Mouse (Mus musculus): ENCODE measurements around the gene Hist1h2bc. TPM values are rescaled to one million over a fixed set of nuclear protein-coding genes. Genes with fewer than 3 reads are reported as not detected.
A peak's percentile ranks its signal among the peaks of the same experiment; 100 is the strongest.

Gene Hist1h2bc
- polyA plus RNA-seq, 1 experiment from 2014 or later: 27.2 TPM

- no peak for ATAC-seq
- no peak overlapping the region; the same call in 1 of the 2 replicates for H3K27ac ChIP-seq (ENCODE audit: low read length)
- H3K4me2 ChIP-seq (ENCODE audit: low read length): peak overlapping the region; percentile 88
- H3K36me3 ChIP-seq (ENCODE audit: control insufficient read depth, insufficient read depth): no peaks in the 10 kb centered on the region
- peak overlapping the region; percentile 60 for H3K4me3 ChIP-seq (replicated peaks; ENCODE audit: low read length)
- H3K4me1 ChIP-seq (replicated peaks; ENCODE audit: control insufficient read depth, insufficient read depth, low read length): peaks cover 19% of the 10 kb centered on the region
- no peaks in the 10 kb centered on the region for H3K27me3 ChIP-seq (replicated peaks; ENCODE audit: control insufficient read depth, insufficient read depth, low read length)
- H3K9me3 ChIP-seq (ENCODE audit: control insufficient read depth, low read length): no peaks in the 10 kb centered on the region
- 26% methylated on average over 4 of the region's 4 CpGs for WGBS
- H3K9ac ChIP-seq (replicated peaks; ENCODE audit: low read depth, low read length): peak overlapping the region; percentile 70
These were observed 2.0 kb downstream of the Hist1h2bc start for GRCm38 (mm10) chr13:23685966-23686365.

GRCm38 (mm10) chr13:23687181-23687580, 3.2 kb downstream of the Hist1h2bc start:
- Histone ChIP-seq H3K36me3 (ENCODE audit: control insufficient read depth, insufficient read depth) (no peaks in the 10 kb centered on the region), H3K4me1 (replicated peaks; ENCODE audit: control insufficient read depth, insufficient read depth, low read length) (peaks cover 19% of the 10 kb centered on the region), H3K27me3 (replicated peaks; ENCODE audit: control insufficient read depth, insufficient read depth, low read length) (no peaks in the 10 kb centered on the region), H3K27ac (ENCODE audit: low read length) (no peak overlapping the region), H3K4me3 (replicated peaks; ENCODE audit: low read length) (no peak overlapping the region), H3K9me3 (ENCODE audit: control insufficient read depth, low read length) (no peaks in the 10 kb centered on the region), H3K9ac (replicated peaks; ENCODE audit: low read depth, low read length) (no peak overlapping the region), H3K4me2 (ENCODE audit: low read length) (no peak overlapping the region)
- ATAC-seq: no peak
- 72% methylated on average over 4 of the region's 4 CpGs for WGBS

- H3K4me3 ChIP-seq (replicated peaks; ENCODE audit: low read length): no peak overlapping the region
- WGBS: 92% methylated on average over 7 of the region's 7 CpGs
- no peak overlapping the region for H3K27ac ChIP-seq (ENCODE audit: low read length)
- H3K4me1 ChIP-seq (replicated peaks; ENCODE audit: control insufficient read depth, insufficient read depth, low read length): peaks cover 13% of the 10 kb centered on the region
- no peaks in the 10 kb centered on the region for H3K27me3 ChIP-seq (replicated peaks; ENCODE audit: control insufficient read depth, insufficient read depth, low read length)
- no peak overlapping the region for H3K4me2 ChIP-seq (ENCODE audit: low read length)
- H3K36me3 ChIP-seq (ENCODE audit: control insufficient read depth, insufficient read depth): no peaks in the 10 kb centered on the region
- H3K9me3 ChIP-seq (ENCODE audit: control insufficient read depth, low read length): no peaks in the 10 kb centered on the region
- no peak overlapping the region for H3K9ac ChIP-seq (replicated peaks; ENCODE audit: low read depth, low read length)
- no peak for ATAC-seq
These were observed 3.9 kb downstream of the Hist1h2bc start for GRCm38 (mm10) chr13:23687907-23688306.

- Histone ChIP-seq H3K4me3 (replicated peaks; ENCODE audit: low read length) (no peak overlapping the region), H3K27ac (ENCODE audit: low read length) (no peak overlapping the region), H3K4me2 (ENCODE audit: low read length) (no peak overlapping the region), H3K27me3 (replicated peaks; ENCODE audit: control insufficient read depth, insufficient read depth, low read length) (no peaks in the 10 kb centered on the region), H3K4me1 (replicated peaks; ENCODE audit: control insufficient read depth, insufficient read depth, low read length) (peaks cover 10% of the 10 kb centered on the region), H3K36me3 (ENCODE audit: control insufficient read depth, insufficient read depth) (no peaks in the 10 kb centered on the region), H3K9me3 (ENCODE audit: control insufficient read depth, low read length) (no peaks in the 10 kb centered on the region), H3K9ac (replicated peaks; ENCODE audit: low read depth, low read length) (no peak overlapping the region)
- no peak for ATAC-seq
- 91% methylated on average over 2 of the region's 2 CpGs for WGBS
These were observed 5.0 kb downstream of the Hist1h2bc start for GRCm38 (mm10) chr13:23688956-23689355.

- no peak overlapping the region for H3K9ac ChIP-seq (replicated peaks; ENCODE audit: low read depth, low read length)
- no peak for ATAC-seq
- H3K36me3 ChIP-seq (ENCODE audit: control insufficient read depth, insufficient read depth): no peaks in the 10 kb centered on the region
- H3K4me1 ChIP-seq (replicated peaks; ENCODE audit: control insufficient read depth, insufficient read depth, low read length): peaks cover 10% of the 10 kb centered on the region
- H3K9me3 ChIP-seq (ENCODE audit: control insufficient read depth, low read length): no peaks in the 10 kb centered on the region
- no peak overlapping the region for H3K4me3 ChIP-seq (replicated peaks; ENCODE audit: low read length)
- H3K27ac ChIP-seq (ENCODE audit: low read length): no peak overlapping the region
- no peaks in the 10 kb centered on the region for H3K27me3 ChIP-seq (replicated peaks; ENCODE audit: control insufficient read depth, insufficient read depth, low read length)
- no peak overlapping the region for H3K4me2 ChIP-seq (ENCODE audit: low read length)
- 88% methylated on average over 2 of the region's 2 CpGs for WGBS
These were observed 5.5 kb downstream of the Hist1h2bc start for GRCm38 (mm10) chr13:23689459-23689858.

- peaks cover 4% of the 10 kb centered on the region for H3K4me1 ChIP-seq (replicated peaks; ENCODE audit: control insufficient read depth, insufficient read depth, low read length)
- H3K27me3 ChIP-seq (replicated peaks; ENCODE audit: control insufficient read depth, insufficient read depth, low read length): no peaks in the 10 kb centered on the region
- H3K4me3 ChIP-seq (replicated peaks; ENCODE audit: low read length): no peak overlapping the region
- no peak overlapping the region for H3K9ac ChIP-seq (replicated peaks; ENCODE audit: low read depth, low read length)
- no peak overlapping the region for H3K27ac ChIP-seq (ENCODE audit: low read length)
- H3K4me2 ChIP-seq (ENCODE audit: low read length): no peak overlapping the region
- no peak for ATAC-seq
- H3K36me3 ChIP-seq (ENCODE audit: control insufficient read depth, insufficient read depth): no peaks in the 10 kb centered on the region
- WGBS: 95% methylated on average over 6 of the region's 6 CpGs
- H3K9me3 ChIP-seq (ENCODE audit: control insufficient read depth, low read length): no peaks in the 10 kb centered on the region
These were observed 9.9 kb downstream of the Hist1h2bc start for GRCm38 (mm10) chr13:23693856-23694440.

GRCm38 (mm10) chr13:23694956-23695355, 11.0 kb downstream of the Hist1h2bc start:
- Histone ChIP-seq H3K9ac (replicated peaks; ENCODE audit: low read depth, low read length) (no peak overlapping the region), H3K36me3 (ENCODE audit: control insufficient read depth, insufficient read depth) (no peaks in the 10 kb centered on the region), H3K27me3 (replicated peaks; ENCODE audit: control insufficient read depth, insufficient read depth, low read length) (no peaks in the 10 kb centered on the region), H3K27ac (ENCODE audit: low read length) (no peak overlapping the region), H3K9me3 (ENCODE audit: control insufficient read depth, low read length) (no peaks in the 10 kb centered on the region), H3K4me1 (replicated peaks; ENCODE audit: control insufficient read depth, insufficient read depth, low read length) (peaks cover 4% of the 10 kb centered on the region), H3K4me2 (ENCODE audit: low read length) (no peak overlapping the region), H3K4me3 (replicated peaks; ENCODE audit: low read length) (no peak overlapping the region)
- ATAC-seq: no peak
- 95% methylated on average over 9 of the region's 9 CpGs for WGBS

GRCm38 (mm10) chr13:23695514-23695913, 11.5 kb downstream of the Hist1h2bc start, which contains the start of gene Hist1h1t:
Gene Hist1h1t, plus strand, starts transcription at chr13:23695814.
- WGBS: 55% methylated on average over 13 of the region's 13 CpGs
- ATAC-seq: no peak
- Histone ChIP-seq H3K27ac (ENCODE audit: low read length) (no peak within 1 kb of the TSS), H3K9me3 (ENCODE audit: control insufficient read depth, low read length) (no peaks in the 10 kb centered on the region), H3K4me3 (replicated peaks; ENCODE audit: low read length) (no peak within 1 kb of the TSS), H3K4me2 (ENCODE audit: low read length) (no peak within 1 kb of the TSS), H3K9ac (replicated peaks; ENCODE audit: low read depth, low read length) (no peak within 1 kb of the TSS), H3K27me3 (replicated peaks; ENCODE audit: control insufficient read depth, insufficient read depth, low read length) (no peaks in the 10 kb centered on the region), H3K36me3 (ENCODE audit: control insufficient read depth, insufficient read depth) (no peaks in the 10 kb centered on the region), H3K4me1 (replicated peaks; ENCODE audit: control insufficient read depth, insufficient read depth, low read length) (peaks cover 4% of the 10 kb centered on the region)

GRCm38 (mm10) chr13:23696061-23696474, 12.1 kb downstream of the Hist1h2bc start:
- 70% methylated on average over 15 of the region's 15 CpGs for WGBS
- no peak for ATAC-seq
- Histone ChIP-seq H3K9me3 (ENCODE audit: control insufficient read depth, low read length) (no peaks in the 10 kb centered on the region), H3K9ac (replicated peaks; ENCODE audit: low read depth, low read length) (no peak overlapping the region), H3K4me3 (replicated peaks; ENCODE audit: low read length) (no peak overlapping the region), H3K27ac (ENCODE audit: low read length) (no peak overlapping the region), H3K4me1 (replicated peaks; ENCODE audit: control insufficient read depth, insufficient read depth, low read length) (peaks cover 4% of the 10 kb centered on the region), H3K27me3 (replicated peaks; ENCODE audit: control insufficient read depth, insufficient read depth, low read length) (no peaks in the 10 kb centered on the region), H3K4me2 (ENCODE audit: low read length) (no peak overlapping the region), H3K36me3 (ENCODE audit: control insufficient read depth, insufficient read depth) (no peaks in the 10 kb centered on the region)
